Mouse (Mus musculus) liver, embryonic 16.5 days (tissue): ENCODE measurements around the gene Myo3a. TPM values are rescaled to one million over a fixed set of nuclear protein-coding genes. Genes with fewer than 3 reads are reported as not detected.
"Not testable (repeated sequence)": the region's sequence is repeated elsewhere in the genome, so short reads cannot be mapped to it uniquely, and the experiment has no call there.

Experiments
- ATAC-seq: fragments of 200-750 bp; cut with Nextera tagmentation; 2 replicates; pipeline ENCODE4 v1.8.0; 2017; ENCODE audit warnings: low read depth, mild to moderate bottlenecking, moderate number of reproducible peaks, moderate library complexity
- H3K27ac ChIP-seq: fragments of 300-500 bp; sonication (generic); 2 replicates; pipeline ENCODE4 v1.5.1; 2014; ENCODE audit warnings: mild to moderate bottlenecking, low read length
- H3K27me3 ChIP-seq: fragments of 300-500 bp; sonication (generic); 2 replicates; pipeline ENCODE4 v1.6.1; 2014; ENCODE audit warnings: low read depth, low read length, mixed read lengths; ENCODE audit not compliant: control insufficient read depth, insufficient read depth
- H3K36me3 ChIP-seq: fragments of 300-500 bp; sonication (generic); 2 replicates; pipeline ENCODE4 v1.6.1; 2014; ENCODE audit warnings: mild to moderate bottlenecking; ENCODE audit not compliant: control insufficient read depth, insufficient read depth
- H3K4me1 ChIP-seq: fragments of 300-500 bp; sonication (generic); 2 replicates; pipeline ENCODE4 v1.6.1; 2014; ENCODE audit warnings: low read depth, low read length, mixed read lengths; ENCODE audit not compliant: control insufficient read depth
- H3K4me2 ChIP-seq: fragments of 300-500 bp; sonication (generic); 2 replicates; pipeline ENCODE4 v1.6.1; 2014; ENCODE audit warnings: low read depth, low read length, mixed read lengths
- H3K4me3 ChIP-seq: fragments of 300-500 bp; sonication (generic); 2 replicates; pipeline ENCODE4 v1.5.1; 2014; ENCODE audit warnings: low read depth, mild to moderate bottlenecking, low read length
- H3K9ac ChIP-seq: fragments of 300-500 bp; sonication (generic); 2 replicates; pipeline ENCODE4 v1.6.1; 2014; ENCODE audit warnings: low read depth, low read length
- H3K9me3 ChIP-seq: fragments of 300-500 bp; sonication (generic); replicated peaks from 2 replicates; pipeline ENCODE4 v1.6.1; 2016; ENCODE audit warnings: low read length; ENCODE audit not compliant: control insufficient read depth
- WGBS: fragments of 180-500 bp; shearing (Covaris S2); extraction: QIAGEN DNeasy Blood & Tissue Kit; methylation state at CpG from one replicate; pipeline ENCODE4 v1.1.7; 2014; ENCODE audit not compliant: insufficient replicate concordance; 5-methylcytosine and 5-hydroxymethylcytosine counted together
- polyA plus RNA-seq: library from polyadenylated mRNA; unstranded; fragments of >200 nt; fragmentation: Nextera tagmentation; extraction: Ambion mirVana; gene quantifications from 2 replicates; pipeline ENCODE4 v1.2.1, GENCODE M21; 2015

The Myo3a gene
- polyA plus RNA-seq, 1 experiment from 2014 or later, result not detected

DNA sequence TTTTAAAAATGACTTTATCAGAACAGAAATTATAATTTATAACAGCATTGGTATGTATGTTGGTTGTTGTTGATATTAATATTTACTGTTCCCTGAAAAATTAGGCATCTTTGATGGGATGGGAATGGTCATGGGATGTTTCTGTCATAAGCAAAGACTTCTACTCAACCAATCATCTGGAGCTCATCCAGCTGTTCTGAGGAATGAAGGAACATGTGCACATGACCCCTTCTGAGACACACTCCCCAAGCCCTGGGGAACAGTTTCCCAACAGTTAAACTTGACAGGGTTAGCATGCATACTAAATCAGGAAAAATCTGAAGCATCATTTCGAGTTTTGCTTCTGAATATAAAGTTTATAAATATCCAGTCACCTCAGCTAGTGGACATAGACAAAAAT, 70.6 kb downstream of the Myo3a start:
- Histone ChIP-seq H3K9me3 (no peaks in the 10 kb centered on the region), H3K36me3 (no peaks in the 10 kb centered on the region), H3K4me2 (no peak overlapping the region), H3K4me3 (no peak overlapping the region), H3K27me3 (no peaks in the 10 kb centered on the region), H3K9ac (no peak overlapping the region), H3K27ac (no peak overlapping the region), H3K4me1 (no peaks in the 10 kb centered on the region)
- WGBS, result 24% methylated on average over 1 of the region's 1 CpGs
- ATAC-seq, result no peak

DNA sequence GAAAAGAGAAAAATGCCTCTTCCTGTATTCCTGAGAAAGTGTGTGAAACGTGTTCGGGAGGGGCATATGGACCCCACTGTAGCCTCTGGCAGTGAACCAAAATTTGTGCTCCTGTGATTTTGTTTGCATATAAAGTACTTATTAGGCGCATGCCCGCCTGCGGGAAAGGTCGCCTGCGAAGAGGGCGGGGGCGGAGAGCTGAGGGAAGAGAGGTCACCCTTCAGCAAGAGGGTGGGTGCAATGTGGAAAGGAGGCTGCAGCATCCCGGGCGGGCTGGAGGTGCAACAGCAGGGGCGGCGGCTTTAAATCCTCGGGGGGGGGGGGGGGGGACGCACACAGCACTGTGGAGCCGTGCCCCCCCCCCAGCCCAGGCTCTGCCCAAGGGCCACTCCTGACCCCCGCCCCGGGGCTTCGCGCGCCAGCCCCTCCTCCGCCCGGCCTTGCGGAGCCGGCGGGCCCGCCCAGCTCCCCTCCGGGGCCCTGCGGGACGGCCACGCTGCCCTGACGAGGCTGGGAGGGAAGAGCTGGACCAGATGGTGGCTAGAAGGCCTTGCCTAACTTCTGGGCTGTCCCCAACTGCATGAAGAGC, 111.1 kb downstream of the Myo3a start:
- Histone ChIP-seq H3K27me3 (no peaks in the 10 kb centered on the region; the same call in 1 of the 2 replicates), H3K9me3 (no peaks in the 10 kb centered on the region), H3K27ac (no peak overlapping the region), H3K36me3 (no peaks in the 10 kb centered on the region), H3K4me2 (0 out of 2 replicates have a peak overlapping the region, but pooled peaks have one; percentile 24), H3K9ac (no peak overlapping the region), H3K4me3 (no peak overlapping the region), H3K4me1 (no peaks in the 10 kb centered on the region)
- ATAC-seq, result no peak
- WGBS, result 6% methylated on average over 25 of the region's 32 CpGs

DNA sequence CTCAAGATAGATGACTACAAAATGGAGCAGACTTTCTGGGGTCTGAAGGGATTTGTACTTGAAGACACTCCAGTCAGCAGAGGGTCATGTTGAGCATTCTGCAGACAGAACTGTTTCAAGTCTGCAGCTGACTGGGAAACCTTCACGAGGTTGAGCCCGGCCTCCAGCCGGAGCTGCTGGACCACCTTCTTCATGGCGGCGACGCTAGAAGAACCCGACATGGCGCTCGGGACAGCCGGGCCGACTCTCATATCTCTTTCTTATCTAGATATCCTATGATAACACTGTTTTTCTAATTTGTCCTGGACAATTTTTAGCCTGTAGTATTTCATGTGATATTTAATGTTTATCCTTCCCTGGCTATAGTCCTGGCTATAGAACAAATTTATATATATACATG, 183.2 kb downstream of the Myo3a start:
- ATAC-seq, H3K4me1 ChIP-seq, H3K36me3 ChIP-seq, H3K4me2 ChIP-seq, H3K27ac ChIP-seq, H3K27me3 ChIP-seq, H3K4me3 ChIP-seq, H3K9ac ChIP-seq, H3K9me3 ChIP-seq: not testable (repeated sequence)
- WGBS, result 85% methylated on average over 11 of the region's 11 CpGs

DNA sequence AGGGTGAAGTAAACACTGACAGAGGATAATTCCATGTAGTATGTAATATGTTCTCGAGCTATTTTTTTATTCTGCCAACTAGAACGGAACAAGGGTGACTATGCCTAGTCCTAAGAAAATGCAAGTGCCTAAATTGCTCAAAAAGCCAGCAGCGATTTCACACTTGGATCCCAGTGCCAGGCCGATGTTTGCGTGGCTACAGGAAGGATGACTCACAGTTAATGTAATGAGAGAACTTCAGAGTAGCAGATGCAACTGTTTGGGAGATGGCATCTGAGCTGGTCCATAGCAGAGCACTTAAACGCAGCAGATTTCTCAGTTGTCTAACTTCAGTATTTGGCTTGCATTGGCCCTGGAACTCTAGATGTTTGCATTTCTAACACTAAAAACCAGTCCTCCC, 321.1 kb downstream of the Myo3a start:
- Histone ChIP-seq H3K4me3 (no peak overlapping the region), H3K9me3 (no peaks in the 10 kb centered on the region), H3K27ac (no peak overlapping the region), H3K9ac (no peak overlapping the region), H3K36me3 (no peaks in the 10 kb centered on the region), H3K4me1 (no peaks in the 10 kb centered on the region), H3K27me3 (no peaks in the 10 kb centered on the region), H3K4me2 (no peak overlapping the region)
- 59% methylated on average over 6 of the region's 6 CpGs for WGBS
- no peak for ATAC-seq

DNA sequence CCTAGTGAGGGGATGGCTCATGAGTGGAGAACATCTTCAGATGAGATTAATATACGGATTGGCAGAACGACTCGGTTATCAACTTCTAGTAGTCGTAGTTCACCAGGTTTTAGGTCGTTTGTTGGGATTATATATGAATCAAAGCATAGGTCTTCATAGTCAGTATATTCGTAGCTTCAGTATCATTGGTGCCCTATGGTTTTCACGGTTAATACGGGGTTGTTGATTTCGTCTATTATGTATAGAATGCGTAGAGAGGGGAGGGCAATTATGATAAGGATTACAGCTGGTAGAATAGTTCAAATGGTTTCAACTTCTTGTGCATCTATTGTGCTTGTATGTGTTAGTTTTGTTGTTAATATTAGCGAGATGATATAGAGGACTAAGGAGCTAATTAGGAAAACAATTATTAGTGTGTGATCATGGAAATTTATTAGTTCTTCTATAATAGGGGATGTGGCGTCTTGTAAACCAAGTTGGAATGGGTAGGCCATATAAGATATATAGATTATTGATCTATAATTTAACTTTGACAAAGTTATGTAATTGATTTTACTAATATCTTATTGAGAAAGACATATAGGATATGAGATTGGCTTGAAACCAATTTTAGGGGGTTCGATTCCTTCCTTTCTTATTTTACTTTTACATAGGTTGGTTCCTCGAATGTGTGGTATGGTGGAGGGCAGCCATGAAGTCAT, 360.3 kb downstream of the Myo3a start:
- H3K27me3 ChIP-seq, H3K27ac ChIP-seq, H3K9me3 ChIP-seq, H3K4me3 ChIP-seq, H3K9ac ChIP-seq, H3K4me2 ChIP-seq, H3K4me1 ChIP-seq, H3K36me3 ChIP-seq: not testable (repeated sequence)
- 68% methylated on average over 13 of the region's 14 CpGs for WGBS
- peak; percentile 64 for ATAC-seq

DNA sequence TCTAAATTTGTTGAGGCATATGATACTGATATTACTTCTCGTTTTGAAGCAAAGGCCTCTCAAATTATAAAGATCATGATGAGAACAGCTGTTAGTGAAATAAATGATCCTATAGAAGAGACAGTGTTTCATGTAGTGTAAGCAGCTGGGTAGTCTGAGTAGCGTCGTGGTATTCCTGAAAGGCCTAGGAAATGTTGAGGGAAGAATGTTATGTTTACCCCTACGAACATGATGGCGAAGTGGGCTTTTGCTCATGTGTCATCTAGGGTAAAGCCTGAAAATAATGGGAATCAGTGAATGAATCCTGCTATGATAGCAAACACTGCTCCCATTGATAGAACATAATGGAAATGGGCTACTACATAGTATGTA, 360.9 kb downstream of the Myo3a start:
- not testable (repeated sequence) for H3K9me3 ChIP-seq, H3K27me3 ChIP-seq, H3K4me1 ChIP-seq, H3K9ac ChIP-seq, H3K27ac ChIP-seq, H3K36me3 ChIP-seq, H3K4me3 ChIP-seq, H3K4me2 ChIP-seq
- ATAC-seq, result peak; percentile 27
- 62% methylated on average over 5 of the region's 5 CpGs for WGBS

DNA sequence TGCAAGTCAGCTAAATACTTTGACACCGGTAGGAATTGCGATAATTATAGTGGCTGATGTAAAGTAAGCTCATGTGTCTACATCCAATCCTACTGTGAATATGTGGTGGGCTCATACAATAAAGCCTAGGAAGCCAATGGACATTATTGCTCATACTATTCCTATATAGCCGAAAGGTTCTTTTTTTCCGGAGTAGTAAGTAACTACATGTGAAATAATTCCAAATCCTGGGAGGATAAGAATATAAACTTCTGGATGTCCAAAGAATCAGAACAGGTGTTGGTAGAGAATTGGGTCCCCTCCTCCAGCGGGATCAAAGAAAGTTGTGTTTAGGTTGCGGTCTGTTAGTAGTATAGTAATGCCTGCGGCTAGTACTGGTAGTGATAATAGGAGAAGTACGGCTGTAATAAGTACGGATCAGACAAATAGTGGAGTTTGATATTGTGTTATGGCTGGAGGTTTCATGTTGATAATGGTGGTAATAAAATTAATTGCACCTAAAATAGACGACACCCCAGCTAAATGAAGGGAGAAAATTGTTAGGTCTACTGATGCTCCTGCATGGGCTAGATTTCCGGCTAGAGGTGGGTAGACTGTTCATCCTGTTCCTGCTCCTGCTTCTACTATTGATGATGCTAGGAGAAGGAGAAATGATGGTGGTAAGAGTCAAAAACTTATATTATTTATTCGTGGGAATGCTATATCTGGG, 361.5 kb downstream of the Myo3a start:
- H3K9me3 ChIP-seq, H3K4me1 ChIP-seq, H3K27me3 ChIP-seq, H3K4me2 ChIP-seq, H3K9ac ChIP-seq, H3K27ac ChIP-seq, H3K36me3 ChIP-seq, H3K4me3 ChIP-seq: not testable (repeated sequence)
- WGBS, result 57% methylated on average over 12 of the region's 12 CpGs
- ATAC-seq, result peak; percentile 78

DNA sequence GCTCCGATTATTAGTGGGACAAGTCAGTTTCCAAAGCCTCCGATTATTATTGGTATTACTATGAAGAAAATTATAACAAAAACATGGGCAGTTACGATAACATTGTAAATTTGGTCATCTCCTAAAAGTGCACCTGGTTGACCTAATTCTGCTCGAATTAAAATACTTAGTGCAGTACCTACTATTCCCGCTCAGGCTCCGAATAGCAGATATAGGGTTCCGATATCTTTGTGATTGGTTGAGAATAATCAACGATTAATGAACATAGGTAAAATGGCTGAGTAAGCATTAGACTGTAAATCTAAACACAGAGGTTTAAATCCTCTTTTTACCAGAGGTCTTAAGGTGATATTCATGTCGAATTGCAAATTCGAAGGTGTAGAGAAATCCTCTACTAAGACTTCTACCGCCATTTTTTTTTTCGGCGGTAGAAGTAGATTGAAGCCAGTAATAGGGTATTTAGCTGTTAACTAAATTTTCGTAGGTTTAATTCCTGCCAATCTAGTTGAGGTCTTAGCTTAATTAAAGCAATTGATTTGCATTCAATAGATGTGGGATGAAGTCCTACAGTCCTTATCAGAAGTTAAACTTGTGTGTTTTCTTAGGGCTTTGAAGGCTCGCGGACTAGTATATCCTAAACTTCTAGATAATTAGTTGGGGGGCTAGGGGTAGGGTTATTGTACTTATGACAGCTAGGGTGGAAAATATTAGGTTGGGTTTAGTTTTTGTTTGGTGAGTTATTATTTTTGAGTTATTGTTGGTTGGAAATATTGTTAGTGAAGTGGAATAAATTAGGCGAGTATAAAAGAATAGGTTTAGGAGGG, 362.3 kb downstream of the Myo3a start:
- not testable (repeated sequence) for H3K4me3 ChIP-seq, H3K27me3 ChIP-seq, H3K36me3 ChIP-seq, H3K9ac ChIP-seq, H3K4me2 ChIP-seq, H3K27ac ChIP-seq, H3K4me1 ChIP-seq, H3K9me3 ChIP-seq
- WGBS, result 73% methylated on average over 16 of the region's 17 CpGs
- peak; percentile 74 for ATAC-seq

DNA sequence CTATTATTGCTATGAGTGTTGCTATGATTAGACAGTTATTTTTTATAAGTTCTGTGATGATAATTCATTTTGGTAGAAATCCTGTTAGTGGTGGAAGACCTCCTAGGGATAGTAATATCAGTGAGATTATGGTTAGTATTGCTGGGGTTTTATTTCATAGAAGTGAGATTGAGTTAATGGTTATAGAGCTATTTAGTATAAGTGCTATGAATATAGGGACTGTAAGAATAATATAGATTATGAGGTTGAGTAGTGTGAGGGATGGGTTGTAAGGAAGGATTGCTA, 362.8 kb downstream of the Myo3a start:
- Histone ChIP-seq H3K27ac (no peak overlapping the region), H3K4me1 (no peaks in the 10 kb centered on the region), H3K9me3 (no peaks in the 10 kb centered on the region), H3K27me3 (no peaks in the 10 kb centered on the region), H3K36me3 (no peaks in the 10 kb centered on the region), H3K9ac (no peak overlapping the region), H3K4me3 (no peak overlapping the region), H3K4me2 (no peak overlapping the region)
- no peak for ATAC-seq
